Mouse (Mus musculus) liver, embryonic 14.5 days (tissue): ENCODE results near the gene Pcdh9.

Experiments used
- CTCF ChIP-seq: IDR thresholded peaks from 2 replicates; pipeline ENCODE4 v1.5.1; 2016; ENCODE audit warnings: antibody characterized with exemption, low read depth, control low read depth
- EP300 ChIP-seq: IDR thresholded peaks from 2 replicates; pipeline ENCODE4 v1.6.1; 2016; ENCODE audit warnings: antibody characterized with exemption, low read depth

GRCm38 (mm10) chr14:93868211-93868610 lies 22.3 kb downstream of the Pcdh9 start:
- TF ChIP-seq CTCF, result no peak
- TF ChIP-seq EP300, result no peak
